Mouse (Mus musculus) liver, adult 2 months (tissue): Measurements from ENCODE around the gene Osgep. TPM values are rescaled to one million over a fixed set of nuclear protein-coding genes. Genes with fewer than 3 reads are reported as not detected.

Experiments
- DNase-seq: peaks from one replicate; pipeline ENCODE4 v3.0.0-alpha.2; 2011; ENCODE audit warnings: low read depth, low spot score; ENCODE audit errors: extremely low read depth
- H3K27ac ChIP-seq: fragments of 200-500 bp; replicated peaks from 2 replicates; pipeline ENCODE4 v1.5.1; 2012; ENCODE audit warnings: low read depth, mild to moderate bottlenecking, control low read depth, inconsistent platforms, low read length; ENCODE audit not compliant: insufficient read depth
- H3K27me3 ChIP-seq: fragments of 200-500 bp; 2 replicates; pipeline ENCODE4 v1.6.1; 2012; ENCODE audit warnings: mild to moderate bottlenecking, moderate library complexity, low read length, inconsistent platforms; ENCODE audit not compliant: control insufficient read depth, insufficient read depth
- H3K36me3 ChIP-seq: fragments of 200-500 bp; 2 replicates; pipeline ENCODE4 v1.6.1; 2012; ENCODE audit warnings: low read length, inconsistent platforms; ENCODE audit not compliant: control insufficient read depth, insufficient read depth
- H3K4me1 ChIP-seq: fragments of 200-500 bp; 2 replicates; pipeline ENCODE4 v1.6.1; 2011; ENCODE audit warnings: low read length; ENCODE audit not compliant: control insufficient read depth, insufficient read depth
- H3K4me3 ChIP-seq: fragments of 200-500 bp; 2 replicates; pipeline ENCODE4 v1.5.1; 2011; ENCODE audit warnings: low read depth, mild to moderate bottlenecking, control low read depth, low read length, moderate library complexity; ENCODE audit not compliant: insufficient read depth
- H3K79me2 ChIP-seq: fragments of 200-500 bp; 2 replicates; pipeline ENCODE4 v1.6.1; 2012; ENCODE audit warnings: inconsistent platforms, mild to moderate bottlenecking, low read length, moderate library complexity; ENCODE audit not compliant: control insufficient read depth, insufficient read depth
- H3K9ac ChIP-seq: fragments of 200-500 bp; 2 replicates; pipeline ENCODE4 v1.6.1; 2012; ENCODE audit warnings: low read depth, mild to moderate bottlenecking, control low read depth, inconsistent platforms, low read length
- CTCF ChIP-seq: fragments of 200-500 bp; IDR thresholded peaks from 2 replicates; pipeline ENCODE4 v1.5.1; 2011; ENCODE audit warnings: low read depth, low read length, control low read depth
- POLR2A ChIP-seq: fragments of 200-500 bp; IDR thresholded peaks from 2 replicates; pipeline ENCODE4 v1.6.1; 2011; ENCODE audit warnings: low read length, control low read depth; ENCODE audit not compliant: insufficient read depth; ENCODE audit errors: extremely low read depth
- WGBS: fragments of 180-500 bp; shearing (Covaris S2); methylation state at CpG from one replicate; pipeline ENCODE4 v1.1.7; 2018; 5-methylcytosine and 5-hydroxymethylcytosine counted together
- polyA plus RNA-seq: library from polyadenylated mRNA; depleted of rRNA; stranded (reverse); fragments of >200 nt; gene quantifications from 2 replicates; pipeline ENCODE4 v1.2.3, GENCODE M21; 2012
- total RNA-seq: library from RNA; depleted of rRNA; stranded (reverse); fragments of >200 nt; gene quantifications from 2 replicates; pipeline ENCODE4 v1.2.3, GENCODE M21; 2014

Gene Osgep
- total and polyA plus RNA-seq, 2 experiments, result 41.5 to 69.2 TPM

- DNase-seq, result no peak
- no peaks in the 10 kb centered on the region for H3K79me2 ChIP-seq
- H3K27me3 ChIP-seq, result no peaks in the 10 kb centered on the region
- WGBS, result 88% methylated on average over 6 of the region's 6 CpGs
- no peak overlapping the region for H3K4me3 ChIP-seq
- H3K36me3 ChIP-seq, result no peaks in the 10 kb centered on the region
- H3K9ac ChIP-seq, result no peak overlapping the region
- TF ChIP-seq POLR2A (no peak), CTCF (no peak)
- no peak overlapping the region for H3K27ac ChIP-seq
- no peaks in the 10 kb centered on the region for H3K4me1 ChIP-seq
Measured at GRCm38 (mm10) chr14:50876236-50876950, 48.3 kb downstream of the Osgep start.

- Histone ChIP-seq H3K27ac (no peak overlapping the region), H3K9ac (no peak overlapping the region), H3K4me3 (no peak overlapping the region), H3K27me3 (no peaks in the 10 kb centered on the region), H3K79me2 (no peaks in the 10 kb centered on the region), H3K4me1 (peaks cover 1% of the 10 kb centered on the region), H3K36me3 (no peaks in the 10 kb centered on the region)
- DNase-seq, result no peak
- 84% methylated on average over 6 of the region's 6 CpGs for WGBS
- TF ChIP-seq POLR2A, result no peak
- TF ChIP-seq CTCF, result no peak
Measured at GRCm38 (mm10) chr14:50875591-50876230, 49.0 kb downstream of the Osgep start.

- no peak for DNase-seq
- H3K36me3 ChIP-seq, result no peaks in the 10 kb centered on the region
- H3K4me1 ChIP-seq, result peaks cover 2% of the 10 kb centered on the region
- no peaks in the 10 kb centered on the region for H3K79me2 ChIP-seq
- TF ChIP-seq POLR2A (no peak), CTCF (no peak)
- H3K27me3 ChIP-seq, result no peaks in the 10 kb centered on the region
- no peak overlapping the region for H3K9ac ChIP-seq
- H3K27ac ChIP-seq, result no peak overlapping the region
- 89% methylated on average over 3 of the region's 3 CpGs for WGBS
- no peak overlapping the region for H3K4me3 ChIP-seq
Measured at GRCm38 (mm10) chr14:50875175-50875574, 49.5 kb downstream of the Osgep start.

- Histone ChIP-seq H3K4me3 (no peak overlapping the region), H3K9ac (no peak overlapping the region), H3K4me1 (peaks cover 2% of the 10 kb centered on the region), H3K36me3 (peaks cover 8% of the 10 kb centered on the region), H3K79me2 (no peaks in the 10 kb centered on the region), H3K27me3 (no peaks in the 10 kb centered on the region), H3K27ac (no peak overlapping the region)
- TF ChIP-seq POLR2A, result no peak
- no peak; the same call in 1 of the 2 replicates for TF ChIP-seq CTCF
- 93% methylated on average over 2 of the region's 2 CpGs for WGBS
- no peak for DNase-seq
Measured at GRCm38 (mm10) chr14:50871284-50871683, 53.4 kb downstream of the Osgep start.

- peaks cover 8% of the 10 kb centered on the region for H3K36me3 ChIP-seq
- H3K4me3 ChIP-seq, result peak overlapping the region; percentile 86
- TF ChIP-seq POLR2A (no peak), CTCF (no peak)
- DNase-seq, result no peak
- no peaks in the 10 kb centered on the region for H3K27me3 ChIP-seq
- no peaks in the 10 kb centered on the region for H3K79me2 ChIP-seq
- H3K9ac ChIP-seq, result peak overlapping the region; percentile 31
- 31% methylated on average over 5 of the region's 5 CpGs for WGBS
- H3K27ac ChIP-seq, result peak overlapping the region; percentile 54
- peaks cover 2% of the 10 kb centered on the region for H3K4me1 ChIP-seq
Measured at GRCm38 (mm10) chr14:50870805-50871143, 53.9 kb downstream of the Osgep start.
